Mouse (Mus musculus) myocyte (in vitro differentiated cells): ENCODE results near the gene Ssbp3. TPM values are rescaled to one million over a fixed set of nuclear protein-coding genes. Genes with fewer than 3 reads are reported as not detected.

Experiments used
- H3K27me3 ChIP-seq: one replicate; pipeline ENCODE4 v1.6.1; 2011; ENCODE audit not compliant: control insufficient read depth, insufficient read depth, insufficient read length
- H3K36me3 ChIP-seq: one replicate; pipeline ENCODE4 v1.6.1; 2011; ENCODE audit not compliant: control insufficient read depth, insufficient read depth
- H3K4me2 ChIP-seq: one replicate; pipeline ENCODE4 v1.6.1; 2011; ENCODE audit warnings: low read depth, control low read depth
- H3K4me3 ChIP-seq: one replicate; pipeline ENCODE4 v1.5.1; 2011; ENCODE audit warnings: mild to moderate bottlenecking, control low read depth, moderate library complexity
- H3K79me2 ChIP-seq: one replicate; pipeline ENCODE4 v1.6.1; 2011; ENCODE audit not compliant: control insufficient read depth, insufficient read depth
- H3ac ChIP-seq: one replicate; pipeline ENCODE4 v1.6.1; 2011; ENCODE audit not compliant: control insufficient read depth, insufficient read length
- CEBPB ChIP-seq: IDR thresholded peaks from 2 replicates; pipeline ENCODE4 v1.6.1; 2011; ENCODE audit warnings: mild to moderate bottlenecking, moderate library complexity; ENCODE audit not compliant: poor library complexity, insufficient read depth, severe bottlenecking
- MAX ChIP-seq: IDR thresholded peaks from one replicate; pipeline ENCODE4 v1.6.1; 2011; ENCODE audit warnings: low read depth, mild to moderate bottlenecking, control low read depth
- MYOD1 ChIP-seq, 3 experiments: IDR thresholded peaks; one replicate each; pipeline ENCODE4 v1.6.1; 2011; ENCODE audit warnings: control low read depth in 2 of 3, low read depth in 2 of 3, mild to moderate bottlenecking in 2 of 3, moderate library complexity in 1 of 3; ENCODE audit not compliant: insufficient read length in 2 of 3, control insufficient read depth in 1 of 3
- MYOG ChIP-seq, 3 experiments: IDR thresholded peaks; one replicate each; pipeline ENCODE4 v1.6.1; 2011; ENCODE audit warnings: control low read depth in 2 of 3, low read depth in 2 of 3, mild to moderate bottlenecking in 2 of 3; ENCODE audit not compliant: insufficient read length in 2 of 3, control insufficient read depth in 1 of 3, insufficient read depth in 1 of 3
- POLR2A ChIP-seq: IDR thresholded peaks from one replicate; pipeline ENCODE4 v1.6.1; 2011; ENCODE audit warnings: low read depth, mild to moderate bottlenecking, control low read depth, moderate library complexity; ENCODE audit not compliant: insufficient read length
- POLR2AphosphoS2 ChIP-seq: IDR thresholded peaks from one replicate; pipeline ENCODE4 v1.6.1; 2011; ENCODE audit warnings: low read depth, control low read depth; ENCODE audit not compliant: insufficient read length
- REST ChIP-seq: IDR thresholded peaks from one replicate; pipeline ENCODE4 v1.6.1; 2011; ENCODE audit warnings: mild to moderate bottlenecking, control low read depth, moderate library complexity; ENCODE audit not compliant: insufficient read depth, insufficient read length
- SRF ChIP-seq: IDR thresholded peaks from one replicate; pipeline ENCODE4 v1.6.1; 2011; ENCODE audit warnings: low read depth; ENCODE audit not compliant: control insufficient read depth, insufficient read length
- TCF12 ChIP-seq: IDR thresholded peaks from one replicate; pipeline ENCODE4 v1.6.1; 2011; ENCODE audit warnings: mild to moderate bottlenecking, control low read depth; ENCODE audit not compliant: poor library complexity, insufficient read depth, severe bottlenecking
- TCF3 ChIP-seq: IDR thresholded peaks from one replicate; pipeline ENCODE4 v1.6.1; 2011; ENCODE audit warnings: low read depth, control low read depth; ENCODE audit not compliant: insufficient read length
- USF1 ChIP-seq: IDR thresholded peaks from one replicate; pipeline ENCODE4 v1.6.1; 2011; ENCODE audit warnings: low read depth, mild to moderate bottlenecking, control low read depth, moderate library complexity
- polyA plus RNA-seq: library from polyadenylated mRNA; unstranded; fragments of >200 nt; fragmentation: generic; extraction: Trizol; gene quantifications from one replicate; pipeline ENCODE4 v1.2.1, GENCODE M21; 2012; ENCODE audit warnings: missing spikeins

Gene Ssbp3
- polyA plus RNA-seq, 1 experiment, result 59.4 TPM

DNA sequence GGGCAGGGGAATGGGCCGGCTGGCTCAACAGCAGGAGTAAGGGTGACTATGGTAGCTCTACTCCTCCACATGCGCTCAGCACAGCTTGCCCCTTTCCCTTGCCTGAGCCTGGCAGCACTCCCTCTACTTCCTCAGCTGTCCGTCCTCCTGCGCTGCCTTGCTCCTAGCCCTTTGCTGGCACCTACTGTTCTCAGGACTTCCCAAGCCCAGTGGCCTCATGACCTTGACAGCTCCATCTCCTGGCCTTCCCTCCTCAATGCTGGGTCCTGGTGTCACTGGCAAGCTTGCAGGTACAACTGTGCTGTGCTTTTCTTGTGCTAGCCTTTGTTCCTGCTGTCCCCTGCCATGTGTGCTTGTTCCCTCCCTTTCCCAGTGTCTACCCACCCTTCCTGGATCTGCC is 172.6 kb downstream of the Ssbp3 start:
- no peaks in the 10 kb centered on the region for H3K79me2 ChIP-seq
- TF ChIP-seq CEBPB, result no peak
- TF ChIP-seq TCF3, result no peak
- no peak for TF ChIP-seq MAX
- TF ChIP-seq SRF, result no peak
- no peak for TF ChIP-seq TCF12
- peaks cover 11% of the 10 kb centered on the region for H3K27me3 ChIP-seq
- no peaks in the 10 kb centered on the region for H3K36me3 ChIP-seq
- no peak overlapping the region for H3ac ChIP-seq
- H3K4me2 ChIP-seq, result no peak overlapping the region
- H3K4me3 ChIP-seq, result no peak overlapping the region

DNA sequence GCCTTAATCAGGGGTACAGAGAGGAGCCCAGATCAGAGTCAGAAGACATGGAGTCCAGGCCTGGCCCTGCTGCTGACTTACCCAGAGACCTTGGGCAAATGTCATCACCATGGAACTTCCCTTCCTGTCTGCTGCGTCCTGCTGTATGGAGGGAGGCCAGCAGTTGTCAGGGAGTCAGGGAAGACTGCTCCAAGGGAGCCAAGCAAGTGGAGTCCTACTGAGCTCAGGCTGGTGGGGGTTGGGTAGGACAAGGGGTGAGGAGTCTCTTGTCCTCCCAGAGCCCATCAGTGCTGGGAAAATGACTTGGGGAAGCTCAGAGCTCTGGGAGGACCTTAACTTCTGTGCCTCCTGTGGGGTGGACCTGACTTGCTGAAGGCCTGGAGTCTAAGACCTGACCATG is 173.8 kb downstream of the Ssbp3 start:
- no peak overlapping the region for H3K4me2 ChIP-seq
- no peak for TF ChIP-seq MYOG (IDR thresholded peaks at IDR 0.05; ENCODE audit: control insufficient read depth in 1 of 3, insufficient read depth in 1 of 3, insufficient read length in 2 of 3, low read depth in 2 of 3)
- TF ChIP-seq POLR2AphosphoS2, result no peak
- no peak for TF ChIP-seq TCF3
- peaks cover 21% of the 10 kb centered on the region for H3K27me3 ChIP-seq
- no peaks in the 10 kb centered on the region for H3K36me3 ChIP-seq
- no peaks in the 10 kb centered on the region for H3K79me2 ChIP-seq
- H3ac ChIP-seq, result no peak overlapping the region
- H3K4me3 ChIP-seq, result no peak overlapping the region

DNA sequence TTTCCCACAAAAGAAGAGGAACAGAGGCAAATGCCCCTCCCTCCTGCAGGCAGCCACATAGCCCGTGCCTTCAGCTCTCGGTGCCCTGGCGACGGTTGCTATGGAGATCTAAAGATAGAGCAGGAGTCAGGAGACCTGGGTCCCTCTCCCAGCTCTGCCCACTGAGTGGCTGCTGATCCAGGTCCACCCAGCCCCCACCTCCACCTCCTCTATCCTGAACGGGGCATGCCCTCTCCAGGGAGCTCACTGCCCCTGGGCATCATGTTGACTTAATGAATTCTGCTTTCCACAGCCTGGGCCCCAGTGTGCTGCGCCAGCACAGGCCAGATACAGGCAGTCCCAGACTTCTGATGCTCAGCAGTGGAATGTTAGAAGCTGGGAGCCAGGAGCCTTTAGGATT is 174.4 kb downstream of the Ssbp3 start:
- Histone ChIP-seq H3ac (no peak overlapping the region), H3K27me3 (peaks cover 26% of the 10 kb centered on the region), H3K79me2 (no peaks in the 10 kb centered on the region), H3K36me3 (no peaks in the 10 kb centered on the region), H3K4me3 (no peak overlapping the region), H3K4me2 (no peak overlapping the region)
- TF ChIP-seq SRF, result no peak

DNA sequence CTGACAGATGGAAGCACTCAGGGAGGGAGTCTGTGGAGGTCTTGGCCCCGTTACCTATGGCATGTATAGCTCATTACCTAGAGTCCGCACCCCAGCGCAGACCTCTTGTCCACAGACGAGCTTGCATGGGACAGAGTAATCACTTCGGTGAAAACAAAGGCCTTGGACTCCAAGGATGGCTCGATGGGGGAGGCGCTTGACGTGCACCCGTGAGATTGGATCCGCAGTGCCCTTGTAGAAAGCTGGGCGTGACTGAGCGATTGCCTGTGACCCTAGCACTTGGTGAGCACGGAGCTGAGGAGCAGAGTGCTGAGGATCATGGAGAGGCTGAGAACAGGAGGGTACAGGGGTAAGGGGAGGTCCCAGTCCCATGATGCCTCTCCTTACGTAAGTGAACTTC is 181.2 kb downstream of the Ssbp3 start:
- no peaks in the 10 kb centered on the region for H3K36me3 ChIP-seq
- TF ChIP-seq REST, result no peak
- no peak overlapping the region for H3K4me2 ChIP-seq
- H3K27me3 ChIP-seq, result peaks cover 46% of the 10 kb centered on the region
- no peak overlapping the region for H3K4me3 ChIP-seq
- H3ac ChIP-seq, result no peak overlapping the region
- H3K79me2 ChIP-seq, result no peaks in the 10 kb centered on the region

DNA sequence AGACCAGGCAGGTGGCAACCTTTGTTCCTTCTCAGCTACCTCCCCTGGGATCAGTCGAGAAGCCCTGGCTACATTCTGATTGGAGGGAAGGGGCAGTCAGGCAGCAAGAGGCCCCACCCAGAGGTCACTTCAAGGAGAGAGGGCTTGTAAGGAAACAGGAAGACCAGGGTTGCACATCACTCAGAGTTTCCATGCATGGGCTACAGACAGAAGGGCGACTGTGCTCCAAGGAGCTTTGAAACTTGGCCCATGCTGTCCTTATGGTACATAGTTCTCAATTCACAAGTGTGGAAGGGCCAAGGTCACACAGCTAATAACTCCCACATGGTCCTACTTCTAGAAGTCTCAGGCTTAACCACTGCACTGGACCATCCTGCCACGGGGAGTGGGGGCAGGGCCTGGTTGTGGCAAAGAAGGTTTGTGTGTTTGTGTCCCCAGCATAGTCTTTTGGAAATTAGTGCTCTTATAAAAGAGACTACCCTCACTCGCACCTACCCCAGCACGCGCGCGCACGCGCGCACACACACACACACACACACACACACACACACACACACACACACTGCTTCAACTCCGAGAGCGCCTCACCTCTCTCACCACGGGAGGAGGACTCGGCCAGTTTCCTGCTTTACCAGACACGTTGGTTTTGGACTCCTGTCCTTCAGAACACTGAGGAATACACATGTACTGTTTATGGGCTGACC is 184.1 kb downstream of the Ssbp3 start:
- TF ChIP-seq REST, result no peak
- TF ChIP-seq POLR2A, result no peak
- TF ChIP-seq MYOG (IDR thresholded peaks at IDR 0.05; ENCODE audit: control insufficient read depth in 1 of 3, insufficient read depth in 1 of 3, insufficient read length in 2 of 3, low read depth in 2 of 3), result no peak
- no peak for TF ChIP-seq MAX
- TF ChIP-seq USF1, result no peak
- TF ChIP-seq SRF, result no peak
- TF ChIP-seq TCF12, result no peak
- H3K27me3 ChIP-seq, result peaks cover 32% of the 10 kb centered on the region
- H3K79me2 ChIP-seq, result no peaks in the 10 kb centered on the region
- no peak overlapping the region for H3ac ChIP-seq
- H3K36me3 ChIP-seq, result no peaks in the 10 kb centered on the region
- H3K4me3 ChIP-seq, result no peak overlapping the region
- no peak overlapping the region for H3K4me2 ChIP-seq

DNA sequence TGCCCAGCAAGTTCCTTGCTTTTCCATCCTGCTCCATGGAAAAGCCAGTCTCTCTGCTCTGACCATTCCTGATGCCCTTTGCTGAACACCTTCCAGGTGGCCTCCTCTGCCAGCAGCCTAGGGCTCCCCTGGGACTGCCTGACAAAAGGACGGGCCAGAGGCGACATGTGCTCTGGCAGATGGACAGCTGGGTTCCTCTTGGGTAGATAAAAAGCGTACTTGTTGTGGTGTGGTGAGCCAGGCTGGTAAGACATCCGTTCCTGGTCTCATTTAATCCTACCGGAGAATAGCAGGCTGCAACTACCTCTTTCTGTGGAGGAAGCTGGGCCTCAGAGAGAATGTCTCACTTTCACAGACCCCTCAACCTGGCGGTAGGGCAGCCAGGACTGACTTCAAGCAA is 185.5 kb downstream of the Ssbp3 start:
- Histone ChIP-seq H3K27me3 (peaks cover 29% of the 10 kb centered on the region), H3K79me2 (no peaks in the 10 kb centered on the region), H3K4me2 (no peak overlapping the region), H3K4me3 (no peak overlapping the region), H3K36me3 (no peaks in the 10 kb centered on the region), H3ac (no peak overlapping the region)
- no peak for TF ChIP-seq POLR2AphosphoS2
- TF ChIP-seq TCF12, result no peak
- TF ChIP-seq MYOG (IDR thresholded peaks at IDR 0.05; ENCODE audit: control insufficient read depth in 1 of 3, insufficient read depth in 1 of 3, insufficient read length in 2 of 3, low read depth in 2 of 3), result peak in 1 of 3 experiments; percentile 60
- peak in 1 of 3 experiments; percentile 39 for TF ChIP-seq MYOD1 (IDR thresholded peaks at IDR 0.05; ENCODE audit: control insufficient read depth in 1 of 3, insufficient read length in 2 of 3, low read depth in 2 of 3)
- TF ChIP-seq USF1, result no peak
- no peak for TF ChIP-seq MAX
- TF ChIP-seq TCF3, result no peak
- TF ChIP-seq SRF, result no peak
